Mouse (Mus musculus): ENCODE data around the gene Nemp1. TPM values are rescaled to one million over a fixed set of nuclear protein-coding genes. Genes with fewer than 3 reads are reported as not detected.

Nemp1 gene
- total and polyA plus RNA-seq, 2 experiments from 2014 or later, result 4.5 to 16.0 TPM

DNA sequence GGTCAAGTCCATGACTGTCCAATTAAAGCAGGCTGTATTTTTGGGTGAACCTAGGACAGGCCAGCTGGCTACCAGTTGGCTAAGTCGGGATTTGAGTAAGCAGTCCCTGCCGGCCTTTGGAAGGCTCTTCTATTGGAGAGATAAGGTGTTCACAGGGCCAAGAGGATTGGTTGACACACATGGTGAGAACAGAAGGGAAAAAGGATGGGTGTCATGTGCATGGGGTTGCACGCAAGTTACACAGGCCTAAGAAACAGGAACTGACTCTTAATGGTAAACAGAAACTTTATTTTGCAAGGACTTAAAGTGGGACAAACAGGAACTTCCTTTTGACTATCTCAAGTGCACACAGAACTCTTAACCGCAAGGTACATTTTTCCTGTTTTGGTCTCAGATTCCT is 70.2 kb downstream of the Nemp1 start:
- WGBS, result 41% methylated on average over 4 of the region's 4 CpGs
- Histone ChIP-seq H3K4me3 (ENCODE audit: low read depth, low read length) (no peak overlapping the region), H3K4me2 (ENCODE audit: low read depth, low read length) (no peak overlapping the region), H3K27me3 (ENCODE audit: control insufficient read depth, insufficient read depth, low read length) (no peaks in the 10 kb centered on the region), H3K27ac (ENCODE audit: low read depth) (no peak overlapping the region), H3K9me3 (replicated peaks; ENCODE audit: control insufficient read depth, low read length) (no peaks in the 10 kb centered on the region), H3K4me1 (ENCODE audit: control insufficient read depth, insufficient read depth) (peaks cover 9% of the 10 kb centered on the region), H3K9ac (replicated peaks; ENCODE audit: low read depth, low read length) (no peak overlapping the region), H3K36me3 (replicated peaks; ENCODE audit: control insufficient read depth, insufficient read depth, low read length) (peaks cover 7% of the 10 kb centered on the region; the same call in 1 of the 2 replicates)
- ATAC-seq (ENCODE audit: insufficient read depth, low read depth) (no peak), DNase-seq (ENCODE audit: low spot score) (no peak)
- TF ChIP-seq CTCF (IDR thresholded peaks at IDR 0.05; ENCODE audit: low read depth) (no peak), EP300 (IDR thresholded peaks at IDR 0.05; ENCODE audit: low read depth) (no peak)

- no peak for TF ChIP-seq CTCF (IDR thresholded peaks at IDR 0.05; ENCODE audit: low read depth)
- no peak for TF ChIP-seq EP300 (IDR thresholded peaks at IDR 0.05; ENCODE audit: low read depth)
- Histone ChIP-seq H3K27ac (ENCODE audit: low read depth) (no peak overlapping the region), H3K4me1 (ENCODE audit: control insufficient read depth, insufficient read depth) (peaks cover 9% of the 10 kb centered on the region), H3K9me3 (replicated peaks; ENCODE audit: control insufficient read depth, low read length) (no peaks in the 10 kb centered on the region), H3K36me3 (replicated peaks; ENCODE audit: control insufficient read depth, insufficient read depth, low read length) (peaks cover 14% of the 10 kb centered on the region), H3K27me3 (ENCODE audit: control insufficient read depth, insufficient read depth, low read length) (no peaks in the 10 kb centered on the region), H3K4me3 (ENCODE audit: low read depth, low read length) (no peak overlapping the region), H3K4me2 (ENCODE audit: low read depth, low read length) (no peak overlapping the region), H3K9ac (replicated peaks; ENCODE audit: low read depth, low read length) (no peak overlapping the region)
- DNase-seq (ENCODE audit: low spot score) (no peak), ATAC-seq (ENCODE audit: insufficient read depth, low read depth) (no peak)
- WGBS, result 19% methylated on average over 2 of the region's 2 CpGs
Observed at GRCm38 (mm10) chr10:127737552-127737951, 70.9 kb downstream of the Nemp1 start.

DNA sequence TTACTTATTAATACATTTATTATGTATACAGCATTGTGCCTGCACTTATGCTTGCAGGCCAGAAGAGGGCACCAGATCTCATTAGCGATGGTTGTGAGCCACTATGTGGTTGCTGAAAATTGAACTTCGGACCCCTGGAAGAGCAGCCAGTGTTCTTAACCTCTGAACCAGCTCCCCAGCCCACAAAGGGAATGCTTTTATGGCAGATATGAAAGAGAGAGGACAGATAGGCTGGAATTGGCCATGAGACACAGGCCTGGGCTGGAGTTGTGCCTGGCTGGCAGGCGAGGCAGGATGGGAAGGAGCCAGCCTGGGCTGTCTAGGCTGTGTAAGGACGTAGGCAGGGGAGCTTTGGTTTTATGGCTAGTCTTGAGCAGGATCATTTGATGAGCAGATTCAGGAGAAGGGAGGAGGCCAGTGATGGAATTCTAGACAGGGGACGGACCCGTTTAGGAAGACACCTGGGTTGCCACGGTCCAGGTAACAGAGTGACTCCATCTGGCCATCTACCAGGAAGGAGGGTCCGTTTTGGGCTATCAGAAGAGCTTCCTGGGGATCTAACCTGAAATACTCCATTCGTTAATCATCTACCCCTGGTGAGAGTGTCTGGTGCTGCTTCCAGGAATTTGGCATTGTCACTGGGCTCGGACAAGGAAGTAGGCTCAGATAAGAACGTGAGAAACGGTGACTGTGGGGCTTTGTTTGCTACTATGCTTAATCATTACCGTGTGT is 71.6 kb downstream of the Nemp1 start:
- ATAC-seq (ENCODE audit: insufficient read depth, low read depth) (no peak), DNase-seq (ENCODE audit: low spot score) (no peak)
- peaks cover 21% of the 10 kb centered on the region for H3K36me3 ChIP-seq (replicated peaks; ENCODE audit: control insufficient read depth, insufficient read depth, low read length)
- peak overlapping the region; percentile 84 for H3K4me2 ChIP-seq (ENCODE audit: low read depth, low read length)
- peak overlapping the region; percentile 91 for H3K4me3 ChIP-seq (ENCODE audit: low read depth, low read length)
- no peak overlapping the region for H3K9ac ChIP-seq (replicated peaks; ENCODE audit: low read depth, low read length)
- peak; percentile 67 for TF ChIP-seq CTCF (IDR thresholded peaks at IDR 0.05; ENCODE audit: low read depth)
- TF ChIP-seq EP300 (IDR thresholded peaks at IDR 0.05; ENCODE audit: low read depth), result no peak
- no peaks in the 10 kb centered on the region for H3K9me3 ChIP-seq (replicated peaks; ENCODE audit: control insufficient read depth, low read length)
- H3K27ac ChIP-seq (ENCODE audit: low read depth), result no peak overlapping the region
- 35% methylated on average over 13 of the region's 13 CpGs for WGBS
- no peaks in the 10 kb centered on the region for H3K27me3 ChIP-seq (ENCODE audit: control insufficient read depth, insufficient read depth, low read length)
- peaks cover 9% of the 10 kb centered on the region for H3K4me1 ChIP-seq (ENCODE audit: control insufficient read depth, insufficient read depth)

DNA sequence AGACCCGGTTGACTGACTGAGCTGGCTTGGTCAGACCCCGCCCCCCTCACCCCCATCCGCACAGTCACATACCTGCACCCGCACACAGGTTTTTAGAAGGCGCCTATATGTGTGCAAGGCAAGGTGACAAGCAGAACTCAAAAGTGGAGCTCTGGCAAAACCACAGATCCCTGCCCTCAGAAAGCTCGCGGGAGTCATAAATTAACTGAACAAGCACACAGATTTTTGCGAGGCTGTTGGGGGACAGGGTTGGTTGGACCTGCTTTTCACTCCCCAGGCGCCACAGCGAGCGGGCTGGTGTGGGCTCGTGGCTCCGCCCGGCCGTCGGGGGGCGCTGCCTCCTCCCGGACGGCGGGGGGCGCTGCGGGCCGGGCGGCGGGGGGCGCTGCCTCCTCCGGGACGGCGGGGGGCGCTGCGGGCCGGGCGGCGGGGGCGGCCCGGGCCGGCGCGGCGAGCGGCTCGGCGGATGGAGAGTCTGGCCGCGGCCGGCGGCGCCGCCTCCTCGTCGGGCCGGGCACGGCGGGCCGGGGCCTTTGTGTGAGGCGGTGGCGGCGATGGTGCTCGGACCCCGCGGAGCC is 72.5 kb downstream of the Nemp1 start, which contains the start of gene Zbtb39:
Gene Zbtb39 (plus strand): TSS at position 456 of the 578 bp plus-strand sequence.
- Histone ChIP-seq H3K4me3 (ENCODE audit: low read depth, low read length) (peak within 1 kb of the TSS; percentile 91), H3K4me2 (ENCODE audit: low read depth, low read length) (peak within 1 kb of the TSS; percentile 84), H3K36me3 (replicated peaks; ENCODE audit: control insufficient read depth, insufficient read depth, low read length) (peaks cover 30% of the 10 kb centered on the region), H3K27me3 (ENCODE audit: control insufficient read depth, insufficient read depth, low read length) (no peaks in the 10 kb centered on the region), H3K4me1 (ENCODE audit: control insufficient read depth, insufficient read depth) (peaks cover 9% of the 10 kb centered on the region), H3K27ac (ENCODE audit: low read depth) (peak within 1 kb of the TSS; percentile 83), H3K9ac (replicated peaks; ENCODE audit: low read depth, low read length) (peak within 1 kb of the TSS; percentile 97), H3K9me3 (replicated peaks; ENCODE audit: control insufficient read depth, low read length) (no peaks in the 10 kb centered on the region)
- DNase-seq (ENCODE audit: low spot score) (peak; percentile 67), ATAC-seq (ENCODE audit: insufficient read depth, low read depth) (peak; percentile 90)
- WGBS, result 2% methylated on average over 39 of the region's 61 CpGs
- TF ChIP-seq CTCF (IDR thresholded peaks at IDR 0.05; ENCODE audit: low read depth) (peak; percentile 43), EP300 (IDR thresholded peaks at IDR 0.05; ENCODE audit: low read depth) (no peak)

DNA sequence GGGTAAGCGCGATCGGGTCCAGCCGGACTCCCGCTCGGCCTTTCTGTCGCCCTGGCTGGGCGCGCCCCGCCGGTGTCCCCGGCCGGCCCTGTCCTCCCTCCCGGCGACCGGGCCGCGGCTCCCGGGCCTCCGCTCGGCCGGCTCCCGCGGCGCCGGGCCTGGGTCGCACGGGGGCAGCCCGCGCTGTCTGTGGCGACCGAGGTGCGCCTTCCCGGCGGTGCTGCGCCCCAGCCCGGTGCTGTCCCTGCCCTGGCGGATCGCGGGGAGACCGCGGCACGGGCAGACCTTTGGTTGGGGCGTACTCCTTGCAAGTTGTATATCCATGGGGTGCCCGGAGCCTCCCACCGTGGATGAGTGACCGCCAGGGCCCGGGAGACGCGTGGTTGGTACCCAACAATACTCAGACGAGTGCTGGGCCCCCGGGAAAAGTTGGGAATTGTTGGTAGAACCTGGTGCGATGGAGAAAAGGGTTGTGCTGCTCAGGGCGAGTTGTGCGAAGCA is 73.0 kb downstream of the Nemp1 start:
- peak overlapping the region; percentile 83 for H3K27ac ChIP-seq (ENCODE audit: low read depth)
- peak overlapping the region; percentile 97 for H3K9ac ChIP-seq (replicated peaks; ENCODE audit: low read depth, low read length)
- DNase-seq (ENCODE audit: low spot score) (no peak), ATAC-seq (ENCODE audit: insufficient read depth, low read depth) (peak; percentile 56)
- peaks cover 9% of the 10 kb centered on the region for H3K4me1 ChIP-seq (ENCODE audit: control insufficient read depth, insufficient read depth)
- no peaks in the 10 kb centered on the region for H3K27me3 ChIP-seq (ENCODE audit: control insufficient read depth, insufficient read depth, low read length)
- H3K4me3 ChIP-seq (ENCODE audit: low read depth, low read length), result peak overlapping the region; percentile 91
- under 1% methylated on average over 41 of the region's 55 CpGs for WGBS
- H3K36me3 ChIP-seq (replicated peaks; ENCODE audit: control insufficient read depth, insufficient read depth, low read length), result peaks cover 34% of the 10 kb centered on the region
- no peak for TF ChIP-seq EP300 (IDR thresholded peaks at IDR 0.05; ENCODE audit: low read depth)
- no peak for TF ChIP-seq CTCF (IDR thresholded peaks at IDR 0.05; ENCODE audit: low read depth)
- H3K9me3 ChIP-seq (replicated peaks; ENCODE audit: control insufficient read depth, low read length), result no peaks in the 10 kb centered on the region
- peak overlapping the region; percentile 84 for H3K4me2 ChIP-seq (ENCODE audit: low read depth, low read length)
